Mouse (Mus musculus): ENCODE measurements around the gene Cyth1.

The Cyth1 gene

GRCm38 (mm10) chr11:118248150-118249011 is at the start of gene Cyth1:
Cyth1 (minus strand) TSS chr11:118248592.
- in situ Hi-C loops (cut with MboI): no loop called here

DNA sequence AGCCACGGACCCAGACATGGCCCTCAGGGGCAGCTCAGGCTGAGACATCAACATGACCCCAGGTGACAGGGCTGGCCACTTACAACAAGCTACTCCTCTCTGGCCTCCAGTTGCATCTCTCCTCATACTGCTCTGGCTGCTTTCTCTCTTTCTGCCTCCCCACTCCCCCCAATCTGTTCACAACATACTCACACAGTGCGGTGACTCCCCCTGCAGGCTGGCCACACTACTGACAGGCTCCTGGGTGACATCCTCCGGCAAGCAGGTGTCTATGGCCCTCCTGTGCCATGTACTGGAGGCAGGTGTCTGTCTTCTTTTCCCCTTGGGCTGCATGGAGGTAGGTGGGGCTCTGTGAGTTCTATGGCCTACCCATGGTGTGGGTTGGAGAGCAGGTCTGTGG is 49.6 kb upstream of the Cyth1 start:
- in situ Hi-C loops (cut with MboI): no loop called here

DNA sequence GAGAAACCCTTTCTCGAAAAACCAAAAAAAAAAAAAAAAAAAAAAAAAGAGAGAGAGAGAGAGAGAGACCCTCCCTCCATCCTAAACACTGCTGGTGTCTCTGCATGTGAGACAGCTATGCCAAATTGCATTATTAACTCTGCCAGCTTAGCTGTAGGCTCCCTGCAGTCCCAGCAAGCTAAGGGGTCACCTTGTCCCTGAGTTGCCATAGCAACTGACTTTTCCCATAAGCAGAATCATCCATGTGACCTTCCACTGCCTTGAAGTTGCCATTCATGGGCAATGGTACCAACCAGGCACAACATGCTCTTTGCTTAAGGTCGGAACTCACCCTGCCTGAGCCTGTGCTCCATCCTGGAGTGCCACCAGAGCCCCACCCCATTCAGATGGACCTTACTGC is 46.6 kb upstream of the Cyth1 start:
- in situ Hi-C loops (cut with MboI): no loop called here

- in situ Hi-C loops (cut with MboI): no loop called here
Measured at GRCm38 (mm10) chr11:118292671-118293070, 44.3 kb upstream of the Cyth1 start.

DNA sequence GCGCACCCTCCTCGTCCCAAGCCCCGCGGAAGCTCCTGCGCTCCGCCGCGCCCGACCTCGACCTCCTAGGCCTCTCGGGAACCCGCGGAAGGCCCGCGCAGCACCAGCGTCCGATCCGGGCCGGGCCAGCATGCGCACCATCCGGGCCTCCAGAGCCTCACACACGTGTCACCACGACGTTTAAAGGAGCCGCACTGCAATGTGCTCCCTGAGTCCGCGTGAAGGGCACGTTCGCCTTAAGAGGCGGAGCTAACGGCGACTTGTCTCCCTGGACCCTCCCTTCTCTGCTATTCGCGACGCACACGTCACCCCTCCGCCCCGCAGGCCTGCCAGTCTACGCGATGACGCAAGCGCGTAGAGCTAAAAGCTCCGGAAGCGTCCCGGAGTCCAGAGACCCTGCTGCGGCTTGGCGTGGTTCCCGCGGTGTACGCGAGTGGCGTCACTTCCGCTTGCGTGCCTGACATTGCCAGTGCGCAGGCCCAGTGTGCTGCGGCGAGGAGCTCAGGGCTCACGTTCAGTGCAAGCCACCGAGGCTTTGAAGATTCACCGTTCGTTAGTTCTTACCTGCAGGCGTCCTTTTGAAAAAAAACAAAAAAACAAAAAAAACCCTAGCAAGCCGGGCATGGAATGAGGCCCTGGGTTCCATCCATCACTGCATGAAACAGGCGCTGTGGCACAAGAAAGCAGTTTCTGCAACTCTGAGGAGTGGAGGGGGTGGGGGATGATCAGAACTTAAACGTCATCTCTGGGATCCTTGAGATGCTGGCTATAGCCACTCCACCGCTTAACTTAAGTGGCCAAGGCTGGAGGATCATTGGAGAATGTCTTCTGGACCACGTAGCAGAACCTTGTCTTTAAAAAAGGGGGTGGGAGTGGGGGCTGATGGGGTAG is 41.9 kb upstream of the Cyth1 start, which contains the start of gene Usp36:
TSS of gene Usp36 (minus strand) at position 246 of the 891 bp plus-strand sequence.
- in situ Hi-C loops (cut with MboI): no loop called here

DNA sequence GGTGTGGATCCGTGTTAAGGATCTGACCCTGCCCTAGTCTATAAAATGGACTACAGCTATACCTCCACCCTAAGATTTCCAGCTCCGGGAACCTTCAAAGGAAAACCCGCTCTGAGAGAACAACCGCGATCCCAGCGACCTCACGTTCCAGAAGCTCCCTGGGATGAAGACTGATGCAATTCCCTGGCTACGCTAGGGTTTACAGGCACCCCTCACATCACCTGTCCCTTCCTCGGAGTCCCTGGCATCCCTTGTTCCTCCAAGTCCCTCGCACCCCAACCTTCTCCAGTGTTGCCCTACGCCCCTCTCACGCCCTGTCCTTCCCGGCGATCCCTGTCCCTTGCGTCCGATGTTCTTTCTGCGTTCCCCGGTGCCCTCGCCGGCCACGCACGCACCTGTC is 41.2 kb upstream of the Cyth1 start:
- in situ Hi-C loops (cut with MboI): no loop called here

DNA sequence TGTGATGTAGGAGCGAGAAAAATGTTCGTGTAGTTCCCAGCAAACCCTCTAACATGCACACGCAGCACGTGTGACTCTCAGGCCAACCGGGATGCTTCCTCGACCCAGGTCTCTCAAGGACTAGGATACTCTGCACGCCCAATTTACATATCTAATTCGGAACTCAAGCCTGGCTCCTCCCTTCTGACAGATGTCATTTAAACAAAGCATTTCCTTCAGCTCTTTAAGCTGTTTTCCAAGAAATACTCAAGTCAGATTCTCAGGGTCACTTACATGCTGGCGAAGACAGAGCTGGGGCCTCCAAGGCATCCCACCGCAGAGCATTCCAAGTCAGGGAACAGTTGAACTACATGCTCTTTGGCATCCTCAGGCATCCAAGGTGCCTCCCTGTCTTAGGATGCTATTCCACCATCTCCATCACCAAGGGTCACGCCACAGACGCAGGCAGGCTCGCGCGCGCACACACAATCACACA is 40.7 kb upstream of the Cyth1 start:
- in situ Hi-C loops (cut with MboI): no loop called here

DNA sequence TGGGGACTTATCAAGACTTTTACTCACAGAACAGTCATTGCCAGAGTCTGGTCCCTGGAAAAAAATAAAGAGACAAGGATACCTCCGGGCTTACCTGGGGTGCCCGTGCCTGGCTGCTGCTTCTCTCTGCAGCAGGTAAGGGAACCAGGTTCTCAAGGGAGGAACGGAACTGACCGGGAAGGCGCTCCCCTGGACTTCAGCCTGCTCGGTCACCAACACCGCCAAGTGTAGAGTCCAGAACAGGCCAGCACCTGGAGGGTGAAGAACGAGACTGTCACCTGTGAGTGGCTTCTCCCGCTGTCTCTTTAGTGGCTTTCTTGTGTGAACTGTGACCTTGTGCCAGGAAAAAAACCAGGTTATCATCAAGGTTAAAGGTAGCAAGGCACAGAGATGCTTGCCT is 39.2 kb upstream of the Cyth1 start:
- in situ Hi-C loops (cut with MboI): no loop called here

GRCm38 (mm10) chr11:118286434-118286833 is 38.0 kb upstream of the Cyth1 start:
- in situ Hi-C loops (cut with MboI): no loop called here

- in situ Hi-C loops (cut with MboI): no loop called here
Measured at GRCm38 (mm10) chr11:118285791-118286190, 37.4 kb upstream of the Cyth1 start.

- in situ Hi-C loops (cut with MboI): no loop called here
Measured at GRCm38 (mm10) chr11:118280218-118280617, 31.8 kb upstream of the Cyth1 start.

- in situ Hi-C loops (cut with MboI): no loop called here
Measured at GRCm38 (mm10) chr11:118276328-118276727, 27.9 kb upstream of the Cyth1 start.

DNA sequence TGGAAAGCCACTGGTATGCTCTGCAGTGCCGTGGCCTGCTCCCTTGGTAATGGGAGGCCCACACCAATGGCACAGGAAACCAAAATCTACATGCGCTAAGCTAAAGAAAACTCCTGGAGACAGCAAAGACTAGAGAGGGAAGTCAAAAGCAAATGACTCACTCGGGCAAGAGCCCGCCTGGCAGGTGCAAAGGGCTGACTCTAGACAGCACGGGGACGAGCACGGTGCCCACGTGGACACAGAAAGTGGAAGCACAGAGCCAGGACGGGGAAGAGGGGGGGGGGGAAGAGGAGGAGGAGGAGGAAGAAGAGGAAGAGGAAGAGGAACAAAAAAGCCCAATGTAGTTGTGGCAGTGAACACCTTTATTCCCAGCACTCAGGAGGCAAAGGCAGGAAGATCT is 26.7 kb upstream of the Cyth1 start:
- in situ Hi-C loops (cut with MboI): no loop called here

DNA sequence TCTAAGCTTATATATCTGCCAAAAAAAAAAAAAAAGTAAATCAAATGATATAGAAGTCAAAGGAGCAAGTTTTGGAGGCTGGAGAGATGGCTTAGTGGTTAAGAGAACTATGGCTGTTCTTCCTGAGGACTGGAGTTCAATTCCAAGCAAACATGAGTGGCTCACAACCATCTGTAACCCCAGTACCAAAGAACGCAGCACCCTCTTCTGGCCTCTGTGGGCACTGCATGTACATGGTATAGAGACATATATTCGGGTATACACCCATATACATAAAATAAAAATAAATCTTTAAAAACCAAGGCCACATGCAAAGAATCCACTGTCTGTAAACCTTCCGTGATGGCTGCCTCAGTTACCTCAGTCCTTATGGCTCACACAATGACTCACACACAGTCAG is 21.4 kb upstream of the Cyth1 start:
- in situ Hi-C loops (cut with MboI): no loop called here

DNA sequence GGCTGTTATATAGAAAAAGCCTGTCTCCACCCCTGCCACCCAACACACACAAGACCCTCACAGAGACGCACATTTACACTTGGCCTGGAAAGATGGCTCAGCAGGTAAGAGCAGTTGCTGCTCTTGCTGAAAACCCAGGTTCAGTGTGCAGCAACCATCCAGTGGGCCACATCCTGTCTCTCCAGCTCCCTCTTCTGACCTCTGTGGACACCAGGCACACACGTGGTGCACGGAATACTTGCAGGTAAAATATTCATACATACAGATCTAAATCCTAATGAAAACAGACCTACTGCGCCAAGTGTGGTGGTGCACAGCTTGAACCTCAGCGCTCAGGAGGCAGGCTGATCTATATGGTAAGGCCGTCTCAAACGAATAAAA is 18.3 kb upstream of the Cyth1 start:
- in situ Hi-C loops (cut with MboI): no loop called here

GRCm38 (mm10) chr11:118266044-118266665 is 17.8 kb upstream of the Cyth1 start:
- in situ Hi-C loops (cut with MboI): no loop called here

- in situ Hi-C loops (cut with MboI): no loop called here
Measured at GRCm38 (mm10) chr11:118265621-118266020, 17.2 kb upstream of the Cyth1 start.

DNA sequence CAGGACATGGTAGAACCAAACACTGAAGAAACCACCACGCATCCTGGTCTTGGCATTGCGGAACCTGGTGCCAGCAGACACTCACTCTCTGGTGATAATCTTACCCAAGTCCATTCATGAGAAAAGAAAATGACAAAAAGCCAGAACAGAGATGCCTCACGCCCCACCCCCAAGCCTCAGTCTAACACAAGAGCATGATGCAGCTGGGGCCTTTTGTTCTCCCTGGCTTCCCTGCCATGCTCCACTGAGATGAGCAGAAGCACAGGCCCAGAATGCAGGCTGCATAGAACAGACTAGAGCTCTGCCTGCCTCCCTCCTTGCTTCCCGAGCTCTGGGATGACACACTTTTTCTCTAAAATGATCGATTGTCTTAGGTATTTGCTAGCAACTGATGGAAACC is 14.8 kb upstream of the Cyth1 start:
- in situ Hi-C loops (cut with MboI): no loop called here

DNA sequence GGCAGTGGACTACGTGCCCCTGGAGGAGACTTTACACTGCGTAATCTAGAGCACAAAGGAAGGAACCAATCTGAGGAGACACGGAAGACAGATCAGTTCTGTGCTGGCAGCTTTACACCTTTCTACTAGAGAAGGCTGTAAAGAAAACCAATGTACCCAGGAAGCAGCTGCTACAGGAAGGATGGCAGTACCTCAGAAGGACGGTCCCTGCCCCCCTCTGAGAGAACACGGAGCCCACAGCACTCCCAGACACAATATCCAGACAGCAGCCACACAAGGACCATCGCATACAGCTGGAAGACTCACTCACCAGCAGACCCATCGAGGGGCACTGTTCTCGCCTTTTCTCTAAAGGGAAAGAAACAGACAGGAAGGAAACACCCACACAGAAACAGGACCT is 11.7 kb upstream of the Cyth1 start:
- in situ Hi-C loops (cut with MboI): no loop called here

GRCm38 (mm10) chr11:118259580-118259979 is 11.2 kb upstream of the Cyth1 start:
- in situ Hi-C loops (cut with MboI): no loop called here

DNA sequence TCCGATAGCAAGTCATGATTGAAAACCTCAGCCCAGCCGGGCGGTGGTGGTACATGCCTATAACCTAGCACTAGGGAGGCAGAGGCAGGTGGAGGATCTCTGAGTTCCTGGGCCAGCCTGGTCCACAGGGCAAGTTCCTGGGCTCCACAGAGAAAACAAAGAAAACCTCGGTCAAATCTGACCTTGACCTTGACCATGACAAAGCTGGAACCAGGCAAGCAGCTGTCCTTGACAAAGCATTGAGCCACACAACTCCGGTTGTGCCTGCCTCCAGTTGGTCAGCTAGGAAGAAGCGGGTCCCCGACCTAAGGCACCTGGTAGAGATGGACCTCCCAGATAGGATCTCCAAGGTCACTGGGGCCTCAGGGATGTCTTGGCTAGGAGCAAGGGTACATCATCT is 8.0 kb upstream of the Cyth1 start:
- in situ Hi-C loops (cut with MboI): no loop called here
